Mouse (Mus musculus): ENCODE data around the gene Calcrl.

DNA sequence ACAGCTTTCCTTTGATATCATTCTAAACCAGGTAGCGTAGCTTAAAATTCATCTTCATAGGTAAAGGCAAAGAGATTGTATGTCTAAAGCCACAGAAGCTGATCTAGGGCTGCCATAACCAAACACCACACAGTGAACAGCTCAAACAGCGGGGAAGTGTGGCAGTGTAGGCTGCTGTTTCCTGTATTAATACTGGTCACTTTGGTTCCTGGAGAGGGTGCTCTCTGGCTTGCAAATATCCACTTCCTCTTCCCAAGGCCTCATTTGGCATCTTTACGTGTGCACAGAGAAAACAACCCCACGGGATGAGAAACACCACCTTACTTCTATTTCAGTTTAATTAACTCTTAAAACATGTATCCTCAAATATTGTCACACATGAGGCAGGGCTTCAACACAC, 42.2 kb upstream of the Calcrl start:
- TF ChIP-seq CTCF (IDR thresholded peaks at IDR 0.05; ENCODE audit: borderline replicate concordance, insufficient read depth, low read depth, low read length) (no peak), POLR2A (IDR thresholded peaks at IDR 0.05; ENCODE audit: borderline replicate concordance, insufficient read depth, low read length) (no peak)
